Mouse (Mus musculus): Measurements from ENCODE around the gene Slc9a7.

DNA sequence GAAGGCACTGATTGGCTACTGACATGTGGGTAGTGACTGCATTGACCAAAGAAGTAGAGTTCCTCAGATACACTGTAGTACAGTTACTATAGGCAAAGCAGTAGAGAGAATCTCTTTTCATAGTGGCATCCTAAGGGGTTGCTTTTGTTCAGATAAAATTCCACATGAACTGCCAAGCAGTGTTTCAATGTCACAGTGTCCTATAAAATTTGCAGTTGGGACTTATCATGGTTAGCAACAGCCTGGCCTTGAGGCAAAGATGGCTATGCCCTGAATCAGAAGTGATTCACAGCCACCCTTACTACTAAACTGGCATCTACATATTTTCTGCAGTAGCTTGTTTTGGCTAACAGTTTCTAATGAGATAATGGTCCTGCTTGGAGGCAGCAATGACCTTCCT lies 11.7 kb upstream of the Slc9a7 start:
- no peak for TF ChIP-seq GATA1 (IDR thresholded peaks at IDR 0.05; ENCODE audit: low read length)
- no peak for TF ChIP-seq TAL1 (IDR thresholded peaks at IDR 0.05; ENCODE audit: low read length)

Data from erythroblast, embryonic 14.5 days (primary cell).